Mouse (Mus musculus): Measurements from ENCODE around the gene Pdcd11. TPM values are rescaled to one million over a fixed set of nuclear protein-coding genes. Genes with fewer than 3 reads are reported as not detected.
A peak's percentile ranks its signal among the peaks of the same experiment; 100 is the strongest.

The Pdcd11 gene
- polyA plus RNA-seq, 1 experiment from 2014 or later: 5.7 TPM

DNA sequence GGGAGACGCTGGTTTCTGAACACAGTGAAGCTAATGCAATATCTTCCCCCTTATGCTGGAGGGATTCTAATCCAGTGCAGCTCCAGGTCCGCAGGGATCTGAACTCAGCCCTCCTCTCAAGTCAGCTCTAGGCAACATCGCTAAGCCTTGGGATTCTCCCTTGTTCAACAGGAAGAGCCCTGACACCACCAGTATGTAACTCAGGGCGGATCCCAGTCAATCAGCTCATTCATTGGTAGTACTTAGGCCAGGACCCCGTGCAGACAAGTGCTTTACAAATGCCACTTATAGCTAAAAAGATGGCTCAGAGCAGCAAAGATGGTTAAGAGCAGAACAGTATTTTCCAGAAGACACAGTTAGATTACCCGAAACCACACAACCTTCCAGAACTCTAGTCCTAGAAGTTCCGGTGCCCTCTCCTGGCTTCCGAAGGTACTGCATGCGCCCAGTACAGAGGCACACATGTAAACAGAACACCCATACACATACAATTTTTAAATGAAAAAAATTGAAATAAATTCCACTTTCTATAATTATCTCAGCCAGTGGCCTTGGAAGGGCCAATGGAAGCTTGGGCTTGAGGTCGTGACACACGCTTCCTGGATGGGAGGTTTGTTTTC lies 78.3 kb downstream of the Pdcd11 start:
- no peak overlapping the region for H3K27ac ChIP-seq (ENCODE audit: low read depth, low read length)
- no peak overlapping the region for H3K4me3 ChIP-seq (ENCODE audit: low read depth, low read length)
- H3K27me3 ChIP-seq (replicated peaks; ENCODE audit: control insufficient read depth, insufficient read depth, low read length): no peaks in the 10 kb centered on the region
- ATAC-seq: peak; percentile 48; the same call in 1 of the 2 replicates
- 23% methylated on average over 11 of the region's 11 CpGs for WGBS
- DNase-seq (ENCODE audit: low spot score): peak; percentile 89
- no peak overlapping the region for H3K9ac ChIP-seq (ENCODE audit: low read length)
- H3K4me1 ChIP-seq (ENCODE audit: control insufficient read depth, insufficient read depth, low read length): no peaks in the 10 kb centered on the region
- no peaks in the 10 kb centered on the region for H3K36me3 ChIP-seq (ENCODE audit: control insufficient read depth, insufficient read depth, low read length)
- H3K9me3 ChIP-seq (replicated peaks; ENCODE audit: control insufficient read depth, low read length): no peaks in the 10 kb centered on the region
- 0 out of 2 replicates have a peak overlapping the region, but pooled peaks have one; percentile 16 for H3K4me2 ChIP-seq (ENCODE audit: low read length)

- Histone ChIP-seq H3K4me2 (ENCODE audit: low read length) (no peak overlapping the region), H3K27me3 (replicated peaks; ENCODE audit: control insufficient read depth, insufficient read depth, low read length) (peaks cover 16% of the 10 kb centered on the region), H3K4me3 (ENCODE audit: low read depth, low read length) (no peak overlapping the region), H3K27ac (ENCODE audit: low read depth, low read length) (no peak overlapping the region), H3K9me3 (replicated peaks; ENCODE audit: control insufficient read depth, low read length) (no peaks in the 10 kb centered on the region), H3K36me3 (ENCODE audit: control insufficient read depth, insufficient read depth, low read length) (no peaks in the 10 kb centered on the region), H3K4me1 (ENCODE audit: control insufficient read depth, insufficient read depth, low read length) (no peaks in the 10 kb centered on the region), H3K9ac (ENCODE audit: low read length) (no peak overlapping the region)
- WGBS: 58% methylated on average over 3 of the region's 3 CpGs
- DNase-seq (ENCODE audit: low spot score) (peak; percentile 51), ATAC-seq (no peak)
These were observed 83.9 kb downstream of the Pdcd11 start for GRCm38 (mm10) chr19:47174515-47174914.

GRCm38 (mm10) chr19:47175472-47175871 lies 84.9 kb downstream of the Pdcd11 start:
- no peaks in the 10 kb centered on the region for H3K4me1 ChIP-seq (ENCODE audit: control insufficient read depth, insufficient read depth, low read length)
- H3K27me3 ChIP-seq (replicated peaks; ENCODE audit: control insufficient read depth, insufficient read depth, low read length): peaks cover 25% of the 10 kb centered on the region
- H3K4me3 ChIP-seq (ENCODE audit: low read depth, low read length): no peak overlapping the region
- no peak overlapping the region for H3K9ac ChIP-seq (ENCODE audit: low read length)
- 88% methylated on average over 2 of the region's 2 CpGs for WGBS
- no peak overlapping the region for H3K27ac ChIP-seq (ENCODE audit: low read depth, low read length)
- H3K4me2 ChIP-seq (ENCODE audit: low read length): no peak overlapping the region
- ATAC-seq (no peak), DNase-seq (ENCODE audit: low spot score) (no peak)
- no peaks in the 10 kb centered on the region for H3K36me3 ChIP-seq (ENCODE audit: control insufficient read depth, insufficient read depth, low read length)
- H3K9me3 ChIP-seq (replicated peaks; ENCODE audit: control insufficient read depth, low read length): no peaks in the 10 kb centered on the region

- no peak overlapping the region for H3K4me3 ChIP-seq (ENCODE audit: low read depth, low read length)
- H3K9ac ChIP-seq (ENCODE audit: low read length): no peak overlapping the region
- ATAC-seq: no peak
- no peaks in the 10 kb centered on the region for H3K4me1 ChIP-seq (ENCODE audit: control insufficient read depth, insufficient read depth, low read length)
- no peak for DNase-seq (ENCODE audit: low spot score)
- no peaks in the 10 kb centered on the region for H3K36me3 ChIP-seq (ENCODE audit: control insufficient read depth, insufficient read depth, low read length)
- no peak overlapping the region for H3K4me2 ChIP-seq (ENCODE audit: low read length)
- no peak overlapping the region for H3K27ac ChIP-seq (ENCODE audit: low read depth, low read length)
- peaks cover 34% of the 10 kb centered on the region for H3K27me3 ChIP-seq (replicated peaks; ENCODE audit: control insufficient read depth, insufficient read depth, low read length)
- no peaks in the 10 kb centered on the region; the same call in 1 of the 2 replicates for H3K9me3 ChIP-seq (replicated peaks; ENCODE audit: control insufficient read depth, low read length)
- WGBS: 68% methylated on average over 2 of the region's 2 CpGs
These were observed 86.4 kb downstream of the Pdcd11 start for GRCm38 (mm10) chr19:47176916-47177505.

GRCm38 (mm10) chr19:47178001-47178400 lies 87.4 kb downstream of the Pdcd11 start:
- ATAC-seq (peak; percentile 21; the same call in 1 of the 2 replicates), DNase-seq (ENCODE audit: low spot score) (peak; percentile 45)
- H3K4me3 ChIP-seq (ENCODE audit: low read depth, low read length): peak overlapping the region; percentile 63
- H3K36me3 ChIP-seq (ENCODE audit: control insufficient read depth, insufficient read depth, low read length): no peaks in the 10 kb centered on the region
- H3K4me2 ChIP-seq (ENCODE audit: low read length): peak overlapping the region; percentile 96
- no peaks in the 10 kb centered on the region for H3K4me1 ChIP-seq (ENCODE audit: control insufficient read depth, insufficient read depth, low read length)
- peaks cover 34% of the 10 kb centered on the region for H3K27me3 ChIP-seq (replicated peaks; ENCODE audit: control insufficient read depth, insufficient read depth, low read length)
- no peak overlapping the region for H3K27ac ChIP-seq (ENCODE audit: low read depth, low read length)
- no peaks in the 10 kb centered on the region; the same call in 1 of the 2 replicates for H3K9me3 ChIP-seq (replicated peaks; ENCODE audit: control insufficient read depth, low read length)
- WGBS: 19% methylated on average over 10 of the region's 10 CpGs
- H3K9ac ChIP-seq (ENCODE audit: low read length): no peak overlapping the region

DNA sequence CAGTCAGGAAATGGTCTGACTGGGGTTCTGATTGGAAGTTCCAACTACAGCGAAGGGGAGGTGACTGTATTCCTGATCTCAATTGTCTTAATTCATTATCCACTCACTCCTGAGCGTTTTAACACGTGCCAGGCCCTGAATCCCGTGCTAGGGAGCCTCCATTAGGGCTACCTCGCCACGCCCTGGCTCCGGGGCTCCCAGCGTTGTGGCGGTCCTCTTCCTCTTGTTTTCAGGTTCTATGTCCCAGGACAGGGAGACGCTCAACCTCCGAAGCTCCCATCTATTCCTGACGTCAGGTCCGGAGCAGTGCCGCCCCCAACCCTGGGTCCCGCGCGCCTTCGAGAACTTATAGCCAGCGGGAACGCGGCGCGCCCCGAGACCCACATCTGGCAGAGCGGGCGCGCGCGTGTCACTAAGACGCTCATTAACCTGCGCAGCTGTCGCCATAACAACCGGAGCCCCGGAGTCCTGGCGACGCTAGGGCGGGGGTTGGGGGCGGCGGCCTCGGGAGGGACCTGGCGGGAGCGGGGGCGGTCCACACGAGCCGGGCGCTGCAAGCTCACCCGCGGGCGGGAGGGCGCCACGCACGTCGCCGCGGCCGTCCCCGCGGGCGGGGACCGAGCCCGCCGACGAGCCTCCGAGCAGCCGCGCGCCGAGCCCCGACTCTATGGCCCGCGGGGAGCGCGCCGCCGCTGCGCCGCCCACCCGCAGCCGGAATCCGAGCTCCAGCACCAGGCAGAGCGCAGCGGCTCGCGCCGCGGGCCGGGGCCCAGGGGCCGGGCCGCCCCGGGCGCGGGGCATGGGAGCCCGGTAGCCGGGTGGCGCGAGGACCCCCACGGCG lies 88.1 kb downstream of the Pdcd11 start, which contains the start of gene Neurl1a:
Gene Neurl1a, plus strand, starts transcription at position 390 of the 841 bp plus-strand sequence.
- no peaks in the 10 kb centered on the region; the same call in 1 of the 2 replicates for H3K9me3 ChIP-seq (replicated peaks; ENCODE audit: control insufficient read depth, low read length)
- peaks cover 34% of the 10 kb centered on the region for H3K27me3 ChIP-seq (replicated peaks; ENCODE audit: control insufficient read depth, insufficient read depth, low read length)
- H3K36me3 ChIP-seq (ENCODE audit: control insufficient read depth, insufficient read depth, low read length): no peaks in the 10 kb centered on the region
- DNase-seq (ENCODE audit: low spot score) (peak; percentile 77), ATAC-seq (peak; percentile 80)
- peak within 1 kb of the TSS; percentile 71 for H3K9ac ChIP-seq (ENCODE audit: low read length)
- H3K4me3 ChIP-seq (ENCODE audit: low read depth, low read length): peak within 1 kb of the TSS; percentile 63
- H3K27ac ChIP-seq (ENCODE audit: low read depth, low read length): peak within 1 kb of the TSS; percentile 52
- H3K4me2 ChIP-seq (ENCODE audit: low read length): peak within 1 kb of the TSS; percentile 96
- under 1% methylated on average over 76 of the region's 98 CpGs for WGBS
- no peaks in the 10 kb centered on the region for H3K4me1 ChIP-seq (ENCODE audit: control insufficient read depth, insufficient read depth, low read length)

DNA sequence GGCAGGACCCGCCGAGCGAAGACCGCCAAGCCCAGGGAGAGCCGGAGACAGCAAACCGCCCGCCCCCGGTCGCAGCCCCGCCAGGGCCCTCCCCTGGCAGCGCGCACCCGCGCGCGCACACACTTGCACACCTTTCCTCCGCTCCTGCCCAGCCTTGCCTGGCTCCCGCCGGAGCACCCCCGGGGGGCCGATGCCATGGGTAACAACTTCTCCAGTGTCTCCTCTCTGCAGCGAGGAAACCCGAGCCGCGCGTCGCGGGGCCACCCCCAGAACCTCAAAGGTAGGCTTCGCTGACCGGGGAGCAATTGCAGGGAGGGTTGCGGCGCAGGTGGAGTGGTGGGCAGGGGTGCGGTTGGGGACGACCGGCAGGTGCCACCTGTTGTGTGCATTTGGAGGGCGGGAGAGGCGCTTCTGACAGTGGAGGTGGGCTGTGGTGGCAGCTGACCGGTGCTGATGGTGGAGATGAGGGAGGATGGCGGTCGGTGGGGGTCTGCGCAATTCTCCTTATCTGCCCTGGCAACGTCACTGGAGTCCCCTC lies 88.8 kb downstream of the Pdcd11 start:
- DNase-seq (ENCODE audit: low spot score) (peak; percentile 35), ATAC-seq (peak; percentile 42)
- H3K9me3 ChIP-seq (replicated peaks; ENCODE audit: control insufficient read depth, low read length): no peaks in the 10 kb centered on the region; the same call in 1 of the 2 replicates
- no peaks in the 10 kb centered on the region for H3K36me3 ChIP-seq (ENCODE audit: control insufficient read depth, insufficient read depth, low read length)
- H3K27me3 ChIP-seq (replicated peaks; ENCODE audit: control insufficient read depth, insufficient read depth, low read length): peaks cover 34% of the 10 kb centered on the region
- H3K4me2 ChIP-seq (ENCODE audit: low read length): peak overlapping the region; percentile 96
- 0% methylated on average over 31 of the region's 42 CpGs for WGBS
- H3K27ac ChIP-seq (ENCODE audit: low read depth, low read length): peak overlapping the region; percentile 52
- H3K4me1 ChIP-seq (ENCODE audit: control insufficient read depth, insufficient read depth, low read length): no peaks in the 10 kb centered on the region
- peak overlapping the region; percentile 63 for H3K4me3 ChIP-seq (ENCODE audit: low read depth, low read length)
- peak overlapping the region; percentile 71 for H3K9ac ChIP-seq (ENCODE audit: low read length)

DNA sequence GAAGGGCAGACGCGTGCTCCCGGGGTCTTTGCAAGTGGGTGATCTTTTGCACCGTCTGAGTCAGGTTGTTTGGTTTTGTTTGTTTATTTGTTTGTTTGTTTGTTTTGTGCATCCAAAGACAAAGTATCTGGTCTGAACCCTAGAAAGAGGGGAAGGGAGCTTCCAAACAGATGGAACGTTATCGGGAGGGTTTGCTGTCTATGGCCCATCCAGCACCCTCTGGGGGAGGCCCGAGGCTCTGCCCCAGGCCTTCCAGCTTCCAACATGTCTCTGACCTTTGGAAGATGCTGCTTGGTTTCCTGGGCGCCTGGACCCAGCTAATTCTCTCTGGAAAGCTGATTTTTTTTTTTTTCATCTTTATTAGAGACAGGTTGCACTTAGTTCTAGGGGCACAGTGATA lies 89.4 kb downstream of the Pdcd11 start:
- Histone ChIP-seq H3K4me1 (ENCODE audit: control insufficient read depth, insufficient read depth, low read length) (no peaks in the 10 kb centered on the region), H3K9me3 (replicated peaks; ENCODE audit: control insufficient read depth, low read length) (no peaks in the 10 kb centered on the region; the same call in 1 of the 2 replicates), H3K27me3 (replicated peaks; ENCODE audit: control insufficient read depth, insufficient read depth, low read length) (peaks cover 34% of the 10 kb centered on the region), H3K36me3 (ENCODE audit: control insufficient read depth, insufficient read depth, low read length) (no peaks in the 10 kb centered on the region), H3K4me3 (ENCODE audit: low read depth, low read length) (peak overlapping the region; percentile 63), H3K9ac (ENCODE audit: low read length) (no peak overlapping the region), H3K4me2 (ENCODE audit: low read length) (peak overlapping the region; percentile 96), H3K27ac (ENCODE audit: low read depth, low read length) (no peak overlapping the region)
- no peak for ATAC-seq
- 12% methylated on average over 8 of the region's 8 CpGs for WGBS
- no peak for DNase-seq (ENCODE audit: low spot score)
